Comparison of ENCODE assay signal across 8 mouse cellular contexts in the genomic region with DNA sequence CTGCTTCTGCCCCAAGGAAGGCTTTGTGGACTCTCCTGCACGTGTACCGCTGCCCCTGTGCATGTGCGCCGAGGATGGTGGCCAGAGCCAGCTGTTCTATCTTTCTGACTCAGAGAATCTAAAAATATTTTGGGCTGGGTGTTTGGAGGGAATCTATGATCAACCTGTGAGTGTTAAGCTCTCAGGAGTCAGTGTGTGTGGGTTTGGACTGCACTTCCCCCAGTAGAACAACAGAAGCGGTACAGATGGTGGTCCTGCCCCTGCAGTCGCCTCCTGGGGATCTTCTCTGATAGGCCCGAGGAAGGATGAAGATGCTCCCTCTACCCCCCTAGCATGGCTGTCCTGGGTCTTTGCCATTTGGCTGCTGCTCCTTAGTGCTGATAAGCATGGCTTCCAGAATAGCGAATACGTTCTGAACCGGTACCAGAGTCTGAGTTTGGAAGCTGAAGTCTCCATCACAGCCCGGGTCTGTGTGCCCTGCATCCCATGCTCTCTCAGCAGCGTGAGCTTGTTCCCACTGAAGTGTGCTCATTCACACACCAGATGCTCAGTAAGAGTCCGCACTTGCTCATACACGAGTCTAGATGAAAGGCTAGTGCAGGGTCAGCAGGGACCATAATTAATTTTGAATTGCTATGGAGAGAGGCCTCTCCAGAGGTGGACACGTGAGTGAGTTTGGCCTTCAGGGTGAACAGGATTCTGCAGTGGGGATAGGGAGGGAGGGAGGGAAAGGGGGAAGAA. TPM values are rescaled to one million over a fixed set of nuclear protein-coding genes. Genes with fewer than 3 reads are reported as not detected.
DNase-seq lines count a peak whose midpoint lies in the region; ATAC-seq and TF ChIP-seq lines count a peak whose summit lies in the region.

No protein-coding gene starts in this region.

- no peak overlapping the region for H3K4me2 ChIP-seq in hindbrain, embryonic 11.5 days (replicated peaks; ENCODE audit: low read depth, low read length)
- H3K4me2 ChIP-seq in midbrain, embryonic 14.5 days (ENCODE audit: low read length): no peak overlapping the region

- H3K9ac ChIP-seq in hindbrain, embryonic 11.5 days (ENCODE audit: low read depth, low read length): no peak overlapping the region
- H3K9ac ChIP-seq in midbrain, embryonic 14.5 days (replicated peaks; ENCODE audit: low read length): peak overlapping the region; percentile 20; the same call in 1 of the 2 replicates

- no peak for ATAC-seq in hindbrain, embryonic 11.5 days (ENCODE audit: low FRiP score)
- ATAC-seq in midbrain, embryonic 14.5 days (ENCODE audit: low FRiP score, low TSS enrichment): peak; percentile 43

- no peaks in the 10 kb centered on the region for H3K27me3 ChIP-seq in hindbrain, embryonic 11.5 days (ENCODE audit: control insufficient read depth, insufficient read depth, low read length)
- no peaks in the 10 kb centered on the region for H3K27me3 ChIP-seq in midbrain, embryonic 14.5 days (ENCODE audit: control insufficient read depth, insufficient read depth, low read length)

- intact Hi-C loops in gastrocnemius, adult 2 months (cut with DNase I): no loop called here
- intact Hi-C loops in gastrocnemius, postnatal 36 days (cut with DNase I): no loop called here

- no peak for TF ChIP-seq CTCF in gastrocnemius, adult 2 months (IDR thresholded peaks at IDR 0.05)
- TF ChIP-seq CTCF in brain, embryonic 14.5 days (IDR thresholded peaks at IDR 0.05; ENCODE audit: borderline replicate concordance, extremely low read depth, insufficient read depth, insufficient read length): no peak

- DNase-seq in gastrocnemius, adult 2 months: peak; percentile 53
- no peak for DNase-seq in gastrocnemius, postnatal 36 days
- peak; percentile 76 for DNase-seq in brain, embryonic 14.5 days (ENCODE audit: low read depth)
- DNase-seq in hindbrain, embryonic 11.5 days (ENCODE audit: low spot score): no peak
- DNase-seq in midbrain, embryonic 14.5 days: peak; percentile 57
- no peak for DNase-seq in natural killer cell, adult 2 months (ENCODE audit: low spot score in 2 of 2)
- no peak for DNase-seq in T-cell, adult 2 months (ENCODE audit: low spot score)
- DNase-seq in spleen, adult 12 weeks (ENCODE audit: low spot score): no peak

- H3K9me3 ChIP-seq in hindbrain, embryonic 11.5 days (ENCODE audit: control insufficient read depth, low read length): no peaks in the 10 kb centered on the region
- no peaks in the 10 kb centered on the region for H3K9me3 ChIP-seq in midbrain, embryonic 14.5 days (ENCODE audit: control insufficient read depth, low read length)

- no peak overlapping the region; the same call in 1 of the 2 replicates for H3K27ac ChIP-seq in gastrocnemius, adult 2 months
- H3K27ac ChIP-seq in hindbrain, embryonic 11.5 days (ENCODE audit: low read depth, low read length): peak overlapping the region; percentile 66
- peak overlapping the region; percentile 81 for H3K27ac ChIP-seq in midbrain, embryonic 14.5 days (replicated peaks; ENCODE audit: low read depth, low read length)

- no peak overlapping the region for H3K4me3 ChIP-seq in gastrocnemius, adult 2 months
- no peak overlapping the region for H3K4me3 ChIP-seq in hindbrain, embryonic 11.5 days (ENCODE audit: low read depth, low read length)
- no peak overlapping the region for H3K4me3 ChIP-seq in midbrain, embryonic 14.5 days (replicated peaks; ENCODE audit: low read depth, low read length)

- WGBS in hindbrain, embryonic 11.5 days: 63% methylated on average over 15 of the region's 15 CpGs
- WGBS in midbrain, embryonic 14.5 days: 56% methylated on average over 15 of the region's 15 CpGs

- H3K36me3 ChIP-seq in hindbrain, embryonic 11.5 days (ENCODE audit: control insufficient read depth, insufficient read depth, low read length): no peaks in the 10 kb centered on the region
- 0 out of 2 replicates have a peak, but pooled peaks cover 9% of the 10 kb centered on the region for H3K36me3 ChIP-seq in midbrain, embryonic 14.5 days (ENCODE audit: control insufficient read depth, insufficient read depth, low read length)

- no peaks in the 10 kb centered on the region; the same call in 1 of the 2 replicates for H3K4me1 ChIP-seq in hindbrain, embryonic 11.5 days (replicated peaks; ENCODE audit: control insufficient read depth, insufficient read depth, low read length)
- peaks cover 22% of the 10 kb centered on the region for H3K4me1 ChIP-seq in midbrain, embryonic 14.5 days (ENCODE audit: control insufficient read depth, insufficient read depth, low read length)

- TF ChIP-seq POLR2A in brain, embryonic 14.5 days (IDR thresholded peaks at IDR 0.05; ENCODE audit: borderline replicate concordance, extremely low read depth, insufficient read depth, insufficient read length, poor library complexity, severe bottlenecking): no peak

RNA-seq across cellular contexts. Expression of a gene that starts 30.1 kb away (rescaled TPM):
- 10 to 100 TPM; 26.5 to 30.0 TPM for total RNA-seq in gastrocnemius, adult 2 months (2021)
- 10 to 100 TPM; 29.0 to 41.6 TPM for total RNA-seq in gastrocnemius, postnatal 36 days (2021)
- 23.5 and 32.6 TPM in 2 replicates for polyA plus RNA-seq in brain, embryonic 14.5 days (2012; rRNA removed)
- 9.8 and 11.2 TPM in 2 replicates for polyA plus RNA-seq in hindbrain, embryonic 11.5 days (2014; fragmentation: Nextera tagmentation; extraction: Ambion mirVana)
- 35.5 and 38.8 TPM in 2 replicates for polyA plus RNA-seq in midbrain, embryonic 14.5 days (2014; fragmentation: Nextera tagmentation; extraction: Ambion mirVana)

RNA-seq across cellular contexts. Expression of a gene that starts 33.2 kb away (rescaled TPM):
- not detected for total RNA-seq in gastrocnemius, adult 2 months (2021)
- total RNA-seq in gastrocnemius, postnatal 36 days (2021): not detected
- 1.3 and 1.7 TPM in 2 replicates for polyA plus RNA-seq in brain, embryonic 14.5 days (2012; rRNA removed)
- polyA plus RNA-seq in hindbrain, embryonic 11.5 days (2014; fragmentation: Nextera tagmentation; extraction: Ambion mirVana): 2.1 and 2.7 TPM in 2 replicates
- polyA plus RNA-seq in midbrain, embryonic 14.5 days (2014; fragmentation: Nextera tagmentation; extraction: Ambion mirVana): 0.92 and 1.8 TPM in 2 replicates

RNA-seq across cellular contexts. Expression of a gene that starts 42.8 kb away (rescaled TPM):
- 10 to 100 TPM; 23.9 to 27.6 TPM for total RNA-seq in gastrocnemius, adult 2 months (2021)
- 10 to 100 TPM; 21.9 to 28.4 TPM for total RNA-seq in gastrocnemius, postnatal 36 days (2021)
- 35.1 and 36.6 TPM in 2 replicates for polyA plus RNA-seq in brain, embryonic 14.5 days (2012; rRNA removed)
- polyA plus RNA-seq in hindbrain, embryonic 11.5 days (2014; fragmentation: Nextera tagmentation; extraction: Ambion mirVana): 24.6 and 25.2 TPM in 2 replicates
- polyA plus RNA-seq in midbrain, embryonic 14.5 days (2014; fragmentation: Nextera tagmentation; extraction: Ambion mirVana): 22.3 and 26.7 TPM in 2 replicates

Comparison
In these comparisons a context has a peak if more than half of its experiments do, and no peak if none do; other contexts are left out.
1. DNase-seq: peak in gastrocnemius, adult 2 months (single experiment), brain, embryonic 14.5 days (single experiment) and midbrain, embryonic 14.5 days (single experiment); none in gastrocnemius, postnatal 36 days (0 of 2), hindbrain, embryonic 11.5 days (single experiment), natural killer cell, adult 2 months (0 of 2), T-cell, adult 2 months (single experiment) and spleen, adult 12 weeks (single experiment).